Mouse (Mus musculus): ENCODE data around the gene Scn1b. TPM values are rescaled to one million over a fixed set of nuclear protein-coding genes. Genes with fewer than 3 reads are reported as not detected.

Scn1b gene
- polyA plus RNA-seq, 1 experiment from 2014 or later = 0.60 TPM

DNA sequence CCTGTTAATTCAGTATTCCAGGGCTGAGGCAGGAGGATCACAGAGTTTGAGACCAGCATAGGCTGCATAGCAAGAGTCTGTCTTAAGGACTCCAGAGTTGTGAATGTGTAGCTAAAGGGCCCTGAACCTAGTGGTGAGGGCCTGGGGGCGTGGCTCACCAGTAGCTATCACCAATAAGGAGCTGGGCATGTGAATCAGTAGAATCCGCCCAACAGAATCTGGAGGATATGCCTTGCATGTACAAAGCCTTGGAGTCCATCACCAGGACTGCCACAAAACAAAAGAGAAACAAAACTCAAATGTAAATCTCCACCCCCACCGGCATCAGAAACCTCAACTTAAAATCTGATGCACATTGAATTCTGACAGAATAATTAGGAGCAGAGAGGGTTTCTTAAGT is 21.3 kb upstream of the Scn1b start:
- Histone ChIP-seq H3K36me3 (peaks cover 6% of the 10 kb centered on the region; the same call in 1 of the 2 replicates), H3K9ac (peak overlapping the region; percentile 81; the same call in 1 of the 2 replicates), H3K4me2 (peak overlapping the region; percentile 83), H3K9me3 (replicated peaks) (no peaks in the 10 kb centered on the region), H3K27me3 (no peaks in the 10 kb centered on the region), H3K4me3 (replicated peaks) (no peak overlapping the region), H3K4me1 (replicated peaks) (peaks cover 65% of the 10 kb centered on the region), H3K27ac (peak overlapping the region; percentile 59; the same call in 1 of the 2 replicates)
- no peak for ATAC-seq (ENCODE audit: low read depth)
- WGBS (ENCODE audit: insufficient replicate concordance) = 55% methylated on average over 3 of the region's 3 CpGs
- no peak for DNase-seq

DNA sequence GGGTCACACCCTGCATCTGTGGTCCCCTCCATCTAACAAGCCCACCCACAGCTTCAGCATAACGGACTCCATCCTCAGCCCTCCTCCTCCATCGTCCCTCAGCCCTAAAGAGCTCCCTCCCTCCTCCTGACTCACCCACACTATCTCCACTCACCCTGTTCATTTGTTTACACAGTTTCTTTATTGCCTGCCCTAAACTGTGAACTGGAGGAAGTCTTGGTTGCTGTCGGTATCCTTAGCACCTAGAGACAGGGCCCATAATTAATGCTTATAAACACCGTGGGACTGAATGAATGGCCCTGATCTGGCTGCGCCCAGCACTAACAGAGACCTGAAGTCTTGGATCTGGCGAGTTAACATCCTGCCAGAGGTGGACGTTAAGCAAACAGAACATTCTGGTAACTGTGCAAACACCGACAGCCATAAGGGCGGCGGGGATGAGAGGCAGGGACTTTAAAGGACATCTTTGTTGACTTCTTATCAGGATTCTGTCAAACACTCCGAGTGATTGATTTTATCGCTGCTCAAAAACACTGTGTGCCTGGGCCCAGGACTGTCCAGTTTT is 18.9 kb upstream of the Scn1b start:
- ATAC-seq (ENCODE audit: low read depth) (0 out of 2 replicates have a peak, but pooled peaks have one; percentile 19), DNase-seq (no peak)
- Histone ChIP-seq H3K27me3 (no peaks in the 10 kb centered on the region), H3K36me3 (peaks cover 29% of the 10 kb centered on the region), H3K9me3 (replicated peaks) (no peaks in the 10 kb centered on the region), H3K9ac (no peak overlapping the region), H3K4me1 (replicated peaks) (peaks cover 52% of the 10 kb centered on the region), H3K27ac (no peak overlapping the region), H3K4me2 (no peak overlapping the region), H3K4me3 (replicated peaks) (no peak overlapping the region)
- 67% methylated on average over 12 of the region's 12 CpGs for WGBS (ENCODE audit: insufficient replicate concordance)

DNA sequence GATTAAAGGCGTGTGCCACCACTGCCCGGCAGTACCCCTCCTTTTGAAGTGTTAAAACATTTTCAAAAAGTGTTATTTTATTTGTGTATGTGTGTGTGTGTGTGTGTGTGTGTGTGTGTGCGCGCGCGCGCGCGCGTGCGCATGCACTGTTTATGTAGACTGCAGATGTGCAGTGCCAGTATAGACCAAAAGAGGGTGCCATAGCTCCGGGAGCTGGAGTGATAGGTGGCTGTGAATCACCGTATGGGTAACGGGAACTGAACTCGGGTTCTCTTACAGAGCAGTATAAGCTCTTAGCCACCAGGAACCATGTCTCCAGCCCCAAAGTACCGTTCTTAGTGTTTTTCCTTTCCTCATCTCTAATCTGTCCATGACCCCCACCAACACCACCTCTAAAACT is 18.1 kb upstream of the Scn1b start:
- no peak overlapping the region for H3K27ac ChIP-seq
- H3K9me3 ChIP-seq (replicated peaks) = no peaks in the 10 kb centered on the region
- no peak overlapping the region for H3K4me2 ChIP-seq
- no peak for DNase-seq
- H3K9ac ChIP-seq = no peak overlapping the region
- no peaks in the 10 kb centered on the region for H3K27me3 ChIP-seq
- H3K4me1 ChIP-seq (replicated peaks) = peaks cover 49% of the 10 kb centered on the region
- no peak for ATAC-seq (ENCODE audit: low read depth)
- H3K4me3 ChIP-seq (replicated peaks) = no peak overlapping the region
- H3K36me3 ChIP-seq = peaks cover 37% of the 10 kb centered on the region
- 92% methylated on average over 16 of the region's 16 CpGs for WGBS (ENCODE audit: insufficient replicate concordance)

DNA sequence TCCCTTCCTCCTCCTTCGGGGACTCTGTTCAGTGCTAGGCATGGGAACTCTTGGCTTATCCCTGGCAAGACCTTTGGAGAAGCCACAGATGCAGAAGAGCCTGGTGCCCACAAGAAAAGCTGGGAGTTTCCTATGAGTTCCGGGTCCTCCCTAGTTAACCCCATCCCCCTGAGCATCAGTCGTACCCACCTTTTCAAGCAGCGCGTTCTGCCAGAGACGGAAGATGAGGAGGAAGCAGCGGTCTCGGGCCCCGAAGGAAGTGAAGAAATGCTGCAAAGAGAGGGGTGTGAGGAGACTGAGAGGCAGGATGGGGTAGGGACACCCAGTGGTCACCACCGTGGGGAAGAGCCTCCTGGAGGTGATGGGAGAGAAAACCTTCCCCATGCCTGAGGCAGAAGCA is 14.1 kb upstream of the Scn1b start:
- peaks cover 10% of the 10 kb centered on the region for H3K4me1 ChIP-seq (replicated peaks)
- H3K4me3 ChIP-seq (replicated peaks) = no peak overlapping the region
- no peak for ATAC-seq (ENCODE audit: low read depth)
- H3K9ac ChIP-seq = no peak overlapping the region
- peaks cover 77% of the 10 kb centered on the region for H3K36me3 ChIP-seq
- no peak overlapping the region for H3K4me2 ChIP-seq
- WGBS (ENCODE audit: insufficient replicate concordance) = 85% methylated on average over 10 of the region's 10 CpGs
- no peak for DNase-seq
- H3K27me3 ChIP-seq = no peaks in the 10 kb centered on the region
- H3K9me3 ChIP-seq (replicated peaks) = no peaks in the 10 kb centered on the region
- H3K27ac ChIP-seq = no peak overlapping the region

DNA sequence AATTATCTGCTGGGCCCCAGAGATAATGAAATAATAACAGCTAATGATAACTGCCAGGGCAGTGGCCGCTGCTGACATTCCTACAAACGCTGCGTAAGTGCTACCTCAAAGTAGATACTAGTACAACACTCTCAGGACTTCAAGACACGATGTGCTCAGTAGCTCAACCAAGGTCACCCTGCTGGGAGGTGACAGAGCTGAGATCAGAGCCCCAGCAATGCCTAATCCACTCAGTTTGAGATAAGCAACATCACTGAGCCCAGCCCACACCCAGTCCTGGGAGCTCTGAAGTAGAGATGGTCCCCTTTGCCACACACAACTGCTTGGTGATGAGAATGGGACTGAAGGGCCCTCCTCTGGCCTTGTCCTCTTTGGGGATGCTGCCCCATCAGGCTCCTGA is 13.5 kb upstream of the Scn1b start:
- DNase-seq (no peak), ATAC-seq (ENCODE audit: low read depth) (no peak)
- H3K27ac ChIP-seq = no peak overlapping the region
- peaks cover 3% of the 10 kb centered on the region; the same call in 1 of the 2 replicates for H3K4me1 ChIP-seq (replicated peaks)
- H3K27me3 ChIP-seq = no peaks in the 10 kb centered on the region
- H3K4me3 ChIP-seq (replicated peaks) = no peak overlapping the region
- H3K36me3 ChIP-seq = peaks cover 83% of the 10 kb centered on the region
- no peak overlapping the region for H3K9ac ChIP-seq
- H3K9me3 ChIP-seq (replicated peaks) = no peaks in the 10 kb centered on the region
- H3K4me2 ChIP-seq = no peak overlapping the region
- WGBS (ENCODE audit: insufficient replicate concordance) = 69% methylated on average over 4 of the region's 4 CpGs

DNA sequence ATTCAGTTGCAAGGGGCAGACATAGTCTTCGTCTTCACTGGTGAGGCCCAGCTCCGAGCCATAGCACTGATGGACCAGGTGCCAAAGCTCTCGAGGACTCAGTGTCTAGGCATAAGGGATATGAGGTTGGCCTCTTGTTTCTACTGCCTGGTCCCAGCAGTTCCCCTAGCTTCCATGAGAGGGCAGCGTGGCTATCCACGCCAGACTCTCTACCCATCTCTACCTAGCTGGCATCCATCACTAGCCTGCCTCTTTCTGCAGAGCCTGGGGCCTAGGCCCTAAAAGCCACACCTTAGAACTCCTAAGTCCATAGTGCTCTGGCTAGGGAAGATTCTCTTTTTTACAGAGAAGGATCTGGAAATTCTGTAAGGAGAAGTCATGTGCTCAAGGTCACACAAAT is 13.0 kb upstream of the Scn1b start:
- 46% methylated on average over 5 of the region's 5 CpGs for WGBS (ENCODE audit: insufficient replicate concordance)

DNA sequence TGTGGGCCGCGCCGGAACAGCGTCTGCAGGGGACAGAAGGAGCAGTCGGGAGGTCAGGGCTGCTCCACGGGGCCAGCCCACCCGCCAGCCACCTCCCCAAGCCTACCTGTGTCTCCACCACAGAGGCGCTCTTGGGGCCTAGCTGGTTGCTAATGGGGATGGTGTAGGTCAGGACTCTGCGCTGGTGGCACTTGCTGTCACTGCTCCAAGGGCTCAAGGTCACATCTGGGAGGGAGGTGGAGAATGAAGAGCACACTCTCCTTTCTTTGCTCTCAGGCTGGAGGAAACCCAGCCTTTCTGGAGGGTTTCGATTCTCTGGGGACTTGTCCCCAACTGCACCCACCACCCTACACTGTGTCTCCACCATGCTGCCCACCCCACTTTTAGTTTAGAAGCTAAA is 8.9 kb upstream of the Scn1b start:
- no peaks in the 10 kb centered on the region for H3K27me3 ChIP-seq
- H3K9me3 ChIP-seq (replicated peaks) = no peaks in the 10 kb centered on the region
- H3K4me2 ChIP-seq = no peak overlapping the region
- no peak overlapping the region for H3K9ac ChIP-seq
- DNase-seq (no peak), ATAC-seq (ENCODE audit: low read depth) (no peak)
- peaks cover 3% of the 10 kb centered on the region; the same call in 1 of the 2 replicates for H3K4me1 ChIP-seq (replicated peaks)
- peaks cover 95% of the 10 kb centered on the region for H3K36me3 ChIP-seq
- no peak overlapping the region for H3K27ac ChIP-seq
- whole genome bisulfite sequencing (ENCODE audit: insufficient replicate concordance) = 83% methylated on average over 10 of the region's 10 CpGs
- H3K4me3 ChIP-seq (replicated peaks) = no peak overlapping the region

More for the DNA sequence above, 13.0 kb upstream of the Scn1b start:
- ATAC-seq (ENCODE audit: low read depth) (no peak), DNase-seq (no peak)
- Histone ChIP-seq H3K27ac (no peak overlapping the region), H3K9me3 (replicated peaks) (no peaks in the 10 kb centered on the region), H3K27me3 (no peaks in the 10 kb centered on the region), H3K4me2 (no peak overlapping the region), H3K9ac (no peak overlapping the region), H3K36me3 (peaks cover 89% of the 10 kb centered on the region), H3K4me3 (replicated peaks) (no peak overlapping the region), H3K4me1 (replicated peaks) (peaks cover 3% of the 10 kb centered on the region; the same call in 1 of the 2 replicates)

DNA sequence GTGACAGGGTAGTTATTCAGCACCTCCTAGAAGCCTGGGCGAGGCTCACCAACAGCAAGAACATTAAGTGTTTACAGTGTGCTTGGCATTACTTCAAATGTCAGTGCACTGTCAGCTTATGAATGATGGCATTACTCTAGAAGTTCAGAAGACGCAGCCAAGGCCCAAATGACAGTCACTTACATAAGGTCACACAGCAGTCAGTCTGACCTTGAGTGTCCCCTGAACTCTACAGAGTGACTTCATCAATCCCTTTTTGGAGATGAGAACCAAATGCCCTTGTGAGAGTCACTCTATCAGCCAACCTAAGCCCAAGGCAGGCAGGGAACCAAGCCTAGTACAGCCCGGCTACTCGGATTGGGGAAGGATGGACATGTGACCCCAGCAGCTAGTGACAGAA is 5.1 kb upstream of the Scn1b start:
- no peak for ATAC-seq (ENCODE audit: low read depth)
- Histone ChIP-seq H3K27me3 (peaks cover 20% of the 10 kb centered on the region), H3K36me3 (peaks cover 76% of the 10 kb centered on the region), H3K9ac (no peak overlapping the region), H3K9me3 (replicated peaks) (no peaks in the 10 kb centered on the region), H3K4me1 (replicated peaks) (peaks cover 7% of the 10 kb centered on the region), H3K4me3 (replicated peaks) (no peak overlapping the region), H3K4me2 (no peak overlapping the region), H3K27ac (no peak overlapping the region)
- no peak for DNase-seq
- WGBS (ENCODE audit: insufficient replicate concordance) = 76% methylated on average over 4 of the region's 4 CpGs

DNA sequence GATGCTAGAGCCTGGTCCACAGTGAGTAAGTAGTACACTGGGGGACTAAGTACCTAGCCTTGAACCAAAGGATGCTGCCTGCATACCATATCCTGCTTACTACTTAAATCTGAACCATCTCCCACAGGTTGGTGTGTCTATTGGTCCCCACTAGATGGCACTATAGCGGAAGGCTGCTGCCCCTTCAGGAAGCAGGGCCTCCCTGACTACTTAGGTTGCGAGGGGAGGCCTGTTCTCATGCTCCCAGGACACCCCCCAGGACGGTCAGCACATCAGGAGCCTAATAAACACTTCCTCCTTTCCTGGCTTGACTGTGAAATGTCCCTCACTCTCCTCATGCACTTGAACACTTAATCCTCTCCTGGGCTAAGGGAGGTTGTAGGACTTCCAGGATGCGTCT is 4.0 kb upstream of the Scn1b start:
- 0 out of 2 replicates have a peak, but pooled peaks have one; percentile 11 for ATAC-seq (ENCODE audit: low read depth)

DNA sequence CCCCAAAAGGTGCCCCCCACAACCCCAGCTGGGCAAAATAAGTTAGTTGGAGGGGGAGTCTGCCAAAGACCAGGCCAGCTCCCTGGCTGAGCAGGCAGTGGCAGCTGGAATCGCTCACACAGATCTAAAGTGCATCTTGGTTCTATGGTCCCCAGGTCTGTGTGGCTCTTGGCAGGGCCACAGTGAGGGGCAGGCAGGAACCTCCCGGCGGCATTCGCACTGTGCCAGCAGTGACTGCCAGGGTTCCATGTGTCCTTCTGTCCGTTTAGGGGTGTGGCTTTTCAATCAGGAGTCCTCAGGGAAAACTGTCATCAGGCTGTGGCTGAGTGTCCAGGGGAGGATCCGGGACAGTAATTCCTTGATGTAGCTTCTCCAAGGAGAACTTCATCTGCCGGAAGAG is 3.4 kb upstream of the Scn1b start:
- Histone ChIP-seq H3K4me1 (replicated peaks) (peaks cover 11% of the 10 kb centered on the region), H3K9me3 (replicated peaks) (no peaks in the 10 kb centered on the region), H3K4me3 (replicated peaks) (no peak overlapping the region), H3K27ac (no peak overlapping the region), H3K27me3 (peaks cover 36% of the 10 kb centered on the region), H3K4me2 (no peak overlapping the region), H3K36me3 (peaks cover 59% of the 10 kb centered on the region), H3K9ac (no peak overlapping the region)
- DNase-seq (no peak), ATAC-seq (ENCODE audit: low read depth) (no peak)
- 84% methylated on average over 7 of the region's 7 CpGs for WGBS (ENCODE audit: insufficient replicate concordance)

More for the DNA sequence above, 4.0 kb upstream of the Scn1b start:
- H3K9me3 ChIP-seq (replicated peaks) = no peaks in the 10 kb centered on the region
- H3K36me3 ChIP-seq = peaks cover 65% of the 10 kb centered on the region
- H3K27me3 ChIP-seq = peaks cover 30% of the 10 kb centered on the region
- no peak for DNase-seq
- no peak overlapping the region for H3K4me2 ChIP-seq
- H3K27ac ChIP-seq = no peak overlapping the region
- 38% methylated on average over 4 of the region's 4 CpGs for WGBS (ENCODE audit: insufficient replicate concordance)
- H3K9ac ChIP-seq = no peak overlapping the region
- H3K4me1 ChIP-seq (replicated peaks) = peaks cover 11% of the 10 kb centered on the region
- H3K4me3 ChIP-seq (replicated peaks) = no peak overlapping the region

DNA sequence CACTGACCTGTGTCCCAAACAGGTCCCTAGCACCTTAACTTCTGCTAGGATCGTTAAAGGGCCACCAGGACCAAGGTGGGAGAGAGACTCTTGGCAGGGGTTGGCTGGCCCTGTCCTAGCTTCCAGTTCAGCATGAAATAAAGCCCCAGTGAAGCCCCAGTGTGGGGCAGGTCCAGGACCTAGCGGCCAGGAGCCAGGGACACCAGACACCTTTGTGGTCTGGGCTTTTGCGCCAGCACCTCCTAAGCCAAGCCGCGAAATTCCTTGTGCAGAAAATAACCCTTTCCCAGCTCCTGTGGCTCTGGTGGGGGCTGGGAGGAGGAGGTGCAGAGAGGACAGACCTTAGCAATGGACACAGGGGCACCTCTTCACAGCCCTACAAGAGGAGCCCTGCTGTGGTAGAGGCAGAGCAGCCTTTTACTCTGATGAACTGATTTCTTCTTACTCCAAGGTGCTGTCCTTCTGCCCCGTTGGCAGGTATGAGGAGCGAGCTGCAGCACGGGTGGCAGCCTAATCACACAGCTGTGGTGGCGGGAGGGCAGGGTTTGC is 1.4 kb upstream of the Scn1b start:
- Histone ChIP-seq H3K27ac (no peak overlapping the region), H3K36me3 (peaks cover 39% of the 10 kb centered on the region), H3K4me2 (no peak overlapping the region), H3K9ac (no peak overlapping the region), H3K4me1 (replicated peaks) (peaks cover 11% of the 10 kb centered on the region), H3K9me3 (replicated peaks) (no peaks in the 10 kb centered on the region), H3K4me3 (replicated peaks) (no peak overlapping the region), H3K27me3 (peaks cover 45% of the 10 kb centered on the region)
- no peak for ATAC-seq (ENCODE audit: low read depth)
- WGBS (ENCODE audit: insufficient replicate concordance) = 61% methylated on average over 9 of the region's 9 CpGs
- DNase-seq = no peak

DNA sequence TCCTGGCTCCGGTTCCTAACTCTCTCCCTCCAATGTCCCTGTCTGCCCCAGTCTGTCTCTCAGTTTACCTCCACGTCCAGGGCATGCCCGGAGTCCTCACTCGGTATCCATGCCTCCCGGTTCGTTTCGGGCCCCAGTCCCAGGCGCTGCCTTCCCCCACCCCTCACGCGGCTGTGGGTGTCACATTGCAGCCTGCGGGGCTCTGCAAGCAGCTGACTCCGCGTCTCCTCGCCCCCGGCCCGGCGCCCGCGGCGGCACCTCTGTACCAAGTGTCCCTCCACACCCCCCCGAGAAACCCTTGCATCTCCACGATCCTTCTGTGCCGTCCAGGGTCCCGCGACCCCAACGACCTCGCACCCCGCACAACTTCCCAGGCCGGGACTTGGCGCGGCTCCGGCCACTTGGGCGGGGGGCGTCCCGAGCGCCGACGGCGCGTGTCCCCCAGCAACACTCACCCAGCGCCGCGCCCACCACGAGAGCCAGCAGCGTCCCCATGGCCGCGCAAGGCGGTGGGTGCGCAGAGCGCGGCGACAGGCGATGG is 522 bp downstream of the Scn1b start:
- peak overlapping the region; percentile 71 for H3K4me2 ChIP-seq
- H3K9me3 ChIP-seq (replicated peaks) = no peaks in the 10 kb centered on the region
- H3K36me3 ChIP-seq = peaks cover 20% of the 10 kb centered on the region
- H3K27ac ChIP-seq = no peak overlapping the region
- peaks cover 45% of the 10 kb centered on the region for H3K27me3 ChIP-seq
- 2% methylated on average over 53 of the region's 53 CpGs for WGBS (ENCODE audit: insufficient replicate concordance)
- ATAC-seq (ENCODE audit: low read depth) (no peak), DNase-seq (no peak)
- H3K4me1 ChIP-seq (replicated peaks) = peaks cover 11% of the 10 kb centered on the region
- peak overlapping the region; percentile 33; the same call in 1 of the 2 replicates for H3K9ac ChIP-seq
- H3K4me3 ChIP-seq (replicated peaks) = peak overlapping the region; percentile 57

Measured in liver, embryonic 13.5 days (tissue).